Mouse (Mus musculus) limb, embryonic 13.5 days (tissue): ENCODE data around the gene Psmb3. TPM values are rescaled to one million over a fixed set of nuclear protein-coding genes. Genes with fewer than 3 reads are reported as not detected.

Experiments
- ATAC-seq: fragments of 200-750 bp; cut with Nextera tagmentation; 2 replicates; pipeline ENCODE4 v1.8.0; 2017; ENCODE audit warnings: low read depth, moderate number of reproducible peaks, moderate TSS enrichment; ENCODE audit not compliant: low FRiP score
- H3K27ac ChIP-seq: fragments of 300-500 bp; sonication (generic); 2 replicates; pipeline ENCODE4 v1.5.1; 2015; ENCODE audit warnings: inconsistent platforms, mild to moderate bottlenecking, moderate library complexity
- H3K27me3 ChIP-seq: fragments of 300-500 bp; sonication (generic); 2 replicates; pipeline ENCODE4 v1.6.1; 2015; ENCODE audit warnings: mild to moderate bottlenecking, inconsistent platforms
- H3K36me3 ChIP-seq: fragments of 300-500 bp; sonication (generic); 2 replicates; pipeline ENCODE4 v1.6.1; 2015; ENCODE audit warnings: inconsistent platforms, mild to moderate bottlenecking, moderate library complexity
- H3K4me1 ChIP-seq: fragments of 300-500 bp; sonication (generic); 2 replicates; pipeline ENCODE4 v1.6.1; 2015; ENCODE audit warnings: inconsistent platforms
- H3K4me2 ChIP-seq: fragments of 300-500 bp; sonication (generic); replicated peaks from 2 replicates; pipeline ENCODE4 v1.6.1; 2015; ENCODE audit warnings: inconsistent platforms, mild to moderate bottlenecking, moderate library complexity
- H3K4me3 ChIP-seq: fragments of 300-500 bp; sonication (generic); 2 replicates; pipeline ENCODE4 v1.5.1; 2015; ENCODE audit warnings: moderate library complexity, mild to moderate bottlenecking, inconsistent platforms
- H3K9ac ChIP-seq: fragments of 300-500 bp; sonication (generic); 2 replicates; pipeline ENCODE4 v1.6.1; 2015; ENCODE audit warnings: mild to moderate bottlenecking, inconsistent platforms
- H3K9me3 ChIP-seq: fragments of 300-500 bp; sonication (generic); 2 replicates; pipeline ENCODE4 v1.6.1; 2016; ENCODE audit warnings: inconsistent platforms
- WGBS: fragments of 180-500 bp; shearing (Covaris S2); methylation state at CpG from one replicate; pipeline ENCODE4 v1.1.7; 2015; 5-methylcytosine and 5-hydroxymethylcytosine counted together
- microRNA-seq: library from miRNA; unstranded; fragments of <30 nt; microRNA quantifications from one replicate; pipeline ENCODE4, GENCODE M21; 2016
- polyA plus RNA-seq: library from polyadenylated mRNA; unstranded; fragments of >200 nt; fragmentation: Nextera tagmentation; extraction: Ambion mirVana; gene quantifications from 2 replicates; pipeline ENCODE4 v1.2.1, GENCODE M21; 2015

Psmb3 gene
- polyA plus RNA-seq, 1 experiment from 2014 or later = 490 TPM

DNA sequence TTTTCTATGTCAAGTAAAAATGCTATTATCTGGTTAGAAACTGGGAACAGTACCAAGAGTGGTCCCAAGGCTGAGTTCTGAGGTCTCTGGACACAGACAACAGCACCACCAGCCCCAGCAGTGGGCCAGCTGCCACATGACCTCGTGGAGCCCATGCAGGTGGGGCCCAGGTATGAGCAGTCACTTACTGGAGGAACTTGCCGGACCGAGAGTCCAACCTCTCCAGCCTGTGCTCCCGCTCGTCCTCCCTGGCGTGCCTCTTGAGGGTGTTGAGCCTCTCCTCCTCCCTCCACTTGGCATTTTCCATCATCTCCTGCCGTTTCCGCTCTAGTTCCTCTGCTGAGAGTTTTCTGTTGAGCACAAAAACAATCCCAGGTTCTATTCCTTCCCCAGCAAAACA, 44.6 kb downstream of the Psmb3 start:
- H3K36me3 ChIP-seq = peaks cover 69% of the 10 kb centered on the region
- H3K27ac ChIP-seq = no peak overlapping the region
- WGBS = 90% methylated on average over 8 of the region's 8 CpGs
- peaks cover 11% of the 10 kb centered on the region for H3K4me1 ChIP-seq
- no peak for ATAC-seq
- H3K27me3 ChIP-seq = no peaks in the 10 kb centered on the region
- no peak overlapping the region for H3K9ac ChIP-seq
- peaks cover 5% of the 10 kb centered on the region; the same call in 1 of the 2 replicates for H3K9me3 ChIP-seq
- no peak overlapping the region for H3K4me3 ChIP-seq
- H3K4me2 ChIP-seq = no peak overlapping the region

DNA sequence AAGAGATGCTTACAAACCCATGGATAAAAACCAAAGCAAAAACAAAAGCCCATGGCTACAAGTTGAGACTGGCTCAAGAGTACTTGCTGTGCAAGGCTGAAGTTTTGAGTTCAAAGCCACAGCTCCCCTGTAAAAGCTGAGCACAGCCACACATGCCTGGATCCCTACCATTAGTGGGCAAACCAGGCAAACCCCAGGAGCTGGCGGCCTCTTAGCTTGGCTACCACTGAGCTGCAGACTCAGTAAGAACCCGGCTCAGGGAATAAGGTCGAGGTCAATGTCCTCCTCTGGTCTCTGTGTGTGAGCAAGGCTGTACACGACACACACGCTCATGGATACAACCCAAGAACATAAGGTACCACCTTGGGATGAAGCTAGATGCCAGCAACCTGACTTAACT, 45.3 kb downstream of the Psmb3 start:
- Histone ChIP-seq H3K27me3 (no peaks in the 10 kb centered on the region), H3K27ac (no peak overlapping the region), H3K9me3 (peaks cover 5% of the 10 kb centered on the region; the same call in 1 of the 2 replicates), H3K4me1 (peaks cover 4% of the 10 kb centered on the region), H3K36me3 (peaks cover 76% of the 10 kb centered on the region), H3K4me2 (no peak overlapping the region), H3K4me3 (no peak overlapping the region), H3K9ac (no peak overlapping the region)
- no peak for ATAC-seq
- 89% methylated on average over 5 of the region's 5 CpGs for whole genome bisulfite sequencing

DNA sequence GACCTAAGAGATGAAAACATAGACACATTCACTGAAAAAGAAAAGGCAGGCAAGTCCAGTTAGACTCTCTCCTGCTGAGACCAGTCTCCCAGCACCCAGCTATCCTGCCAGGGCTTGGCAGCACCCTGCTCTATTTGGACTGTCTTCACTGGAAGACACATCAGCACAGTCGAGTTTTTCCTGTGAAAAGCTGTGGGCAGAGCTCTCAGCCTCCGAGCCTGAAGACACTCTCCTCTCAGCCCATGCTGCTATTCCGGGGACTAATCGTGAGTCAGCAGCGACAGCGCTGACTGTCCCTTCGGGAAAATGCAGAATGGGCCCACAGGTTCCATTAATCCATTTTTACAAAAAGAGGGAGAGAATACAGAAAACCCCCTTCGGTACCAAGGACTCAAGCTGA, 50.1 kb downstream of the Psmb3 start:
- H3K27ac ChIP-seq = no peak overlapping the region
- peaks cover 5% of the 10 kb centered on the region; the same call in 1 of the 2 replicates for H3K9me3 ChIP-seq
- peaks cover 95% of the 10 kb centered on the region for H3K36me3 ChIP-seq
- no peak overlapping the region for H3K9ac ChIP-seq
- no peak overlapping the region for H3K4me2 ChIP-seq
- WGBS = 92% methylated on average over 8 of the region's 8 CpGs
- H3K27me3 ChIP-seq = no peaks in the 10 kb centered on the region
- no peaks in the 10 kb centered on the region for H3K4me1 ChIP-seq
- no peak for ATAC-seq
- H3K4me3 ChIP-seq = no peak overlapping the region

DNA sequence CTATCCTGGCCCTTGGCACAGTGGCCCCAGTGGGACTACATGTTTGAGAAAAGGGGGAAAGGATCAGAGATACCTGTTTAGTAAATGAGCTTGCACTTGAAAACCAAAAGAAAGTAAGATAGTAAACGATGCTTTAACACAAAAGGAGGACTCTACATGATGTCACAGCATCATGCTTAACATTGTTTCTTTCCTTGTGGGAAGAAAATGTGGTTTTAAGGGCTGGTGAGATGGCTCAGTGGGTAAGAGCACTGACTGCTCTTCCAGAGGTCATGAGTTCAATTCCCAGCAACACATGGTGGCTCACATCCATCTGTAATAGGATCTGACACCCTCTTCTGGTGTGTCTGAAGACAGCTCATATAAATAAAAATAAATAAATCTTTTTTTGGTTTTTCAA, 54.9 kb downstream of the Psmb3 start:
- Histone ChIP-seq H3K9me3 (0 out of 2 replicates have a peak, but pooled peaks cover 3% of the 10 kb centered on the region), H3K27ac (no peak overlapping the region), H3K9ac (no peak overlapping the region), H3K4me1 (no peaks in the 10 kb centered on the region), H3K36me3 (peaks cover 92% of the 10 kb centered on the region), H3K27me3 (no peaks in the 10 kb centered on the region), H3K4me3 (no peak overlapping the region), H3K4me2 (no peak overlapping the region)
- no peak for ATAC-seq
- WGBS = 93% methylated on average over 1 of the region's 1 CpGs

DNA sequence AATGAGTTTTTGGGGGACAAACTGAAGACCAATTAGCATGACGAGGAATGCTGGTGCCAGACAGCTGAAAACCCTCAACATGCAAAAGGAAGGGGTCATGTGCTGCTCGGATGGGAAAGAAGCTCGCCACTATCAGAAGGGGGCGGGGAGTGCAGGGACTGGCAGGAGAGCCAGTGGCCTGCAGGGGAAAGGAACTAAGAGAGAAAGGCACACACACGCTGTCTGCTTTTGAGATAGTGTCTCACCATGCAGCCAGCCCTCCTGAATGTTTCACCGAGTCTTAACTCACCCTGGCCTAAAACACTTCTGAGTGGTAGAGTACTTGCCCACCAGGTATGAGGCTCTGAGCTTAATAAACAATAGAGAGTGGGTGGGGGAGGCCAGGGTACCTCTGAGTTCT, 55.7 kb downstream of the Psmb3 start:
- H3K36me3 ChIP-seq = peaks cover 91% of the 10 kb centered on the region
- no peaks in the 10 kb centered on the region for H3K4me1 ChIP-seq
- H3K27ac ChIP-seq = no peak overlapping the region
- 0 out of 2 replicates have a peak, but pooled peaks cover 3% of the 10 kb centered on the region for H3K9me3 ChIP-seq
- WGBS = 82% methylated on average over 6 of the region's 6 CpGs
- H3K4me3 ChIP-seq = no peak overlapping the region
- H3K9ac ChIP-seq = no peak overlapping the region
- no peak for ATAC-seq
- H3K27me3 ChIP-seq = no peaks in the 10 kb centered on the region
- no peak overlapping the region for H3K4me2 ChIP-seq

DNA sequence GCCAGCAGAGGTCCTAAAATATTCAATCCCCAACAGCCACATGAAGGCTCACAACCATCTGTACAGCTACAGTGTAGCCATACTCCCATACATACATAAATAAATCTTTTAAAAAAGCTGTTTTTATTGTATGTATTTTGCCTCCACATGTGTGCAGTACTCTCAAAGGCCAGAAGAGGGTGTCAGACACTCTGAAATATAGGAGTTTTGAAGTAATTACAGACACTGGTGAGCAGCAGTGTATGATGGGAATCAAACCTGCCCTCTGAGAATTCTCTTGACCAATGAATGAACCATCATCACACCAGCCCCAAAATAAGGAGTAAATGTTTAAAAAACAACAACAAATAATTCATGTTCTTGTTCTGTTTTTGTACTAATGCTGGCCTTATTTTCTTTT, 58.4 kb downstream of the Psmb3 start:
- no peak overlapping the region for H3K27ac ChIP-seq
- H3K9me3 ChIP-seq = 0 out of 2 replicates have a peak, but pooled peaks cover 3% of the 10 kb centered on the region
- no peak overlapping the region for H3K4me3 ChIP-seq
- H3K27me3 ChIP-seq = no peaks in the 10 kb centered on the region
- no peak overlapping the region for H3K4me2 ChIP-seq
- H3K36me3 ChIP-seq = peaks cover 72% of the 10 kb centered on the region
- H3K9ac ChIP-seq = no peak overlapping the region
- H3K4me1 ChIP-seq = peaks cover 19% of the 10 kb centered on the region
- no peak for ATAC-seq

Small RNA genes within 50 kb of the gene (microRNA-seq; reads per million reads assigned to microRNA genes)
- gene Gm24158 = not detected
- gene Mir6927 = not detected
- not detected for gene Mir8102

Other genes starting within 250 kb of the Psmb3 start
- 1.1 and 1.5 TPM in 2 replicates for gene 4933428G20Rik, start 203.1 kb upstream of the Psmb3 start, polyA plus RNA-seq
- gene Srcin1, start 127.2 kb upstream of the Psmb3 start, polyA plus RNA-seq = 0.32 and 0.48 TPM in 2 replicates
- gene Epop, start 73.7 kb upstream of the Psmb3 start, polyA plus RNA-seq = 3.5 and 4.6 TPM in 2 replicates
- 2.9 and 3.3 TPM in 2 replicates for gene Mllt6, start 40.0 kb upstream of the Psmb3 start, polyA plus RNA-seq
- 11.2 and 13.5 TPM in 2 replicates for gene Cisd3, start 17.6 kb upstream of the Psmb3 start, polyA plus RNA-seq
- 20.7 and 21.3 TPM in 2 replicates for gene Pcgf2, start 2.9 kb upstream of the Psmb3 start, polyA plus RNA-seq
- 2.8 and 3.3 TPM in 2 replicates for gene Pip4k2b, start 41.3 kb downstream of the Psmb3 start, polyA plus RNA-seq
- 21.0 and 23.3 TPM in 2 replicates for gene Cwc25, start 63.2 kb downstream of the Psmb3 start, polyA plus RNA-seq
- 0.83 TPM in 1 of 2 replicates, not detected in the other for gene 1700001P01Rik, start 72.5 kb downstream of the Psmb3 start, polyA plus RNA-seq
- gene Rpl23, start 79.0 kb downstream of the Psmb3 start, polyA plus RNA-seq = 547 and 558 TPM in 2 replicates
- gene Lasp1, start 95.6 kb downstream of the Psmb3 start, polyA plus RNA-seq = 128 and 138 TPM in 2 replicates
- 11.7 and 12.5 TPM in 2 replicates for gene B230217C12Rik, start 137.4 kb downstream of the Psmb3 start, polyA plus RNA-seq
- gene Fbxo47, start 180.8 kb downstream of the Psmb3 start, polyA plus RNA-seq = 0.37 and 0.63 TPM in 2 replicates